Mouse (Mus musculus) ES-E14 (cell line): Measurements from ENCODE around the gene Grin2b. TPM values are rescaled to one million over a fixed set of nuclear protein-coding genes. Genes with fewer than 3 reads are reported as not detected.

Experiments used
- DNase-seq: peaks from one replicate; pipeline ENCODE4 v3.0.0-alpha.2; 2013; ENCODE audit warnings: low read depth, low spot score
- H3K27ac ChIP-seq: 2 replicates; pipeline ENCODE4 v1.5.1; 2012; ENCODE audit warnings: low read depth, mild to moderate bottlenecking, low read length, moderate library complexity, mixed read lengths; ENCODE audit not compliant: poor library complexity, insufficient read depth, severe bottlenecking
- H3K36me3 ChIP-seq: 2 replicates; pipeline ENCODE4 v1.6.1; 2012; ENCODE audit warnings: mild to moderate bottlenecking, low read length, moderate library complexity, mixed read lengths; ENCODE audit not compliant: control insufficient read depth, poor library complexity, insufficient read depth, severe bottlenecking
- H3K4me1 ChIP-seq, 2 experiments: fragments of 150-350 bp in 1 of 2; sonication (generic) in 1 of 2; 2 replicates each; pipeline ENCODE4 v1.6.1; 2012; ENCODE audit warnings: low read length in 2 of 2, mild to moderate bottlenecking in 1 of 2, mixed read lengths in 1 of 2; ENCODE audit not compliant: control insufficient read depth in 2 of 2, insufficient read depth in 2 of 2, poor library complexity in 1 of 2
- H3K4me3 ChIP-seq, 2 experiments: fragments of 150-350 bp in 1 of 2; sonication (generic) in 1 of 2; 2 replicates each; pipeline ENCODE4 v1.5.1; 2012; ENCODE audit warnings: low read length in 2 of 2, low read depth in 1 of 2, mild to moderate bottlenecking in 1 of 2, mixed read lengths in 1 of 2; ENCODE audit not compliant: insufficient read depth in 1 of 2, poor library complexity in 1 of 2, severe bottlenecking in 1 of 2
- H3K9ac ChIP-seq: 2 replicates; pipeline ENCODE4 v1.6.1; 2012; ENCODE audit warnings: low read depth, mild to moderate bottlenecking, low read length, mixed read lengths; ENCODE audit not compliant: poor library complexity, insufficient read depth, severe bottlenecking
- H3K9me3 ChIP-seq: fragments of 150-350 bp; sonication (generic); 2 replicates; pipeline ENCODE4 v1.6.1; 2012; ENCODE audit warnings: low read depth, mild to moderate bottlenecking, low read length; ENCODE audit not compliant: control insufficient read depth, insufficient read depth
- CHD2 ChIP-seq: IDR thresholded peaks from 2 replicates; pipeline ENCODE4 v1.6.1; 2014; ENCODE audit warnings: mild to moderate bottlenecking, low read depth, low read length, inconsistent platforms
- HCFC1 ChIP-seq: IDR thresholded peaks from 2 replicates; pipeline ENCODE4 v1.6.1; 2012; ENCODE audit warnings: low read length, inconsistent platforms, borderline replicate concordance; ENCODE audit not compliant: insufficient read depth
- MAFK ChIP-seq: IDR thresholded peaks from 2 replicates; pipeline ENCODE4 v1.6.1; 2014; ENCODE audit warnings: mild to moderate bottlenecking, low read depth, low read length, inconsistent platforms; ENCODE audit not compliant: insufficient read depth
- ZC3H11A ChIP-seq: IDR thresholded peaks from 2 replicates; pipeline ENCODE4 v1.6.1; 2012; ENCODE audit warnings: low read depth, mild to moderate bottlenecking, inconsistent platforms, low read length, borderline replicate concordance
- ZNF384 ChIP-seq: IDR thresholded peaks from 2 replicates; pipeline ENCODE4 v1.6.1; 2012; ENCODE audit warnings: low read depth, low read length, inconsistent platforms
- in situ Hi-C, 2 experiments: fragments of 600-800 bp; cut with MboI; formaldehyde crosslinking; loops; one replicate each; pipeline ENCODE4 v1.15.1; 2025; ENCODE audit warnings: low sequenced_read_pairs in 2 of 2, inconsistent platforms in 1 of 2; ENCODE audit not compliant: unreplicated experiment in 2 of 2
- total RNA-seq: library from RNA; depleted of rRNA; stranded (reverse); fragments of 300-350 nt; gene quantifications from 2 replicates; pipeline ENCODE4 v1.2.3, GENCODE M21; 2012

The Grin2b gene
- total RNA-seq, 1 experiment, result 1.2 TPM

GRCm38 (mm10) chr6:135797371-135798033, 375.8 kb downstream of the Grin2b start:
- H3K9me3 ChIP-seq, result no peaks in the 10 kb centered on the region
- TF ChIP-seq CHD2 (no peak), MAFK (no peak), ZNF384 (no peak)
- H3K4me1 ChIP-seq, result no peaks in the 10 kb centered on the region
- no peak overlapping the region for H3K4me3 ChIP-seq
- in situ Hi-C loops, result no loop called here
- H3K27ac ChIP-seq, result no peak overlapping the region
- DNase-seq, result no peak
- H3K36me3 ChIP-seq, result no peaks in the 10 kb centered on the region
- no peak overlapping the region for H3K9ac ChIP-seq

DNA sequence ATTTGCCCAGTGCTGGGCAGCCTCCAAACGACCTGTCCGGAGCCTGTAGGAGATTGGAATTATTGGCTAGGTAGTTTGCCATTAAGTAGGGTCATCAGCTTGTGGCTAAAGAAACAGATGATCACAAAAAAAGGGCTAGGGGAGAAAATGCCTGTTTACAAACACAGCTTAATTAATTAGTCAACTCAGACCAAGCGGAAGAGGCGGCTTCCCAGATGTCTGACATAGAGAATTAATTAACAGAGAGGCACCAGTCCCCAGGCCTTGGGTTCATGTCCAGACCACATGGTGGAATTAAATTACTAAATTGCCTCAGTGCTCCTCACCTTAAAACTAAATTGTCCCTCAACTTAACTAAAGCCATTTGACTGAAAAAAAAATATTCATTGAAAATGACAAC, 376.4 kb downstream of the Grin2b start:
- H3K36me3 ChIP-seq, result no peaks in the 10 kb centered on the region
- TF ChIP-seq ZC3H11A, result no peak
- TF ChIP-seq ZNF384, result no peak
- no peak for TF ChIP-seq CHD2
- TF ChIP-seq MAFK, result no peak
- TF ChIP-seq HCFC1, result no peak
- no peak for DNase-seq
- H3K27ac ChIP-seq, result no peak overlapping the region
- H3K4me1 ChIP-seq, result no peaks in the 10 kb centered on the region
- no peak overlapping the region for H3K4me3 ChIP-seq
- in situ Hi-C loops, result no loop called here
- H3K9me3 ChIP-seq, result no peaks in the 10 kb centered on the region
- no peak overlapping the region for H3K9ac ChIP-seq

GRCm38 (mm10) chr6:135791412-135791811, 381.9 kb downstream of the Grin2b start:
- DNase-seq, result no peak
- in situ Hi-C loops, result no loop called here
- Histone ChIP-seq H3K27ac (no peak overlapping the region), H3K9me3 (no peaks in the 10 kb centered on the region), H3K4me3 (no peak overlapping the region), H3K9ac (no peak overlapping the region), H3K4me1 (0 out of 4 replicates have a peak, but pooled peaks cover 0 to 2% of the 10 kb centered on the region in 2 experiments), H3K36me3 (no peaks in the 10 kb centered on the region)
- TF ChIP-seq CHD2 (no peak), MAFK (no peak), ZC3H11A (no peak), HCFC1 (no peak), ZNF384 (no peak)

DNA sequence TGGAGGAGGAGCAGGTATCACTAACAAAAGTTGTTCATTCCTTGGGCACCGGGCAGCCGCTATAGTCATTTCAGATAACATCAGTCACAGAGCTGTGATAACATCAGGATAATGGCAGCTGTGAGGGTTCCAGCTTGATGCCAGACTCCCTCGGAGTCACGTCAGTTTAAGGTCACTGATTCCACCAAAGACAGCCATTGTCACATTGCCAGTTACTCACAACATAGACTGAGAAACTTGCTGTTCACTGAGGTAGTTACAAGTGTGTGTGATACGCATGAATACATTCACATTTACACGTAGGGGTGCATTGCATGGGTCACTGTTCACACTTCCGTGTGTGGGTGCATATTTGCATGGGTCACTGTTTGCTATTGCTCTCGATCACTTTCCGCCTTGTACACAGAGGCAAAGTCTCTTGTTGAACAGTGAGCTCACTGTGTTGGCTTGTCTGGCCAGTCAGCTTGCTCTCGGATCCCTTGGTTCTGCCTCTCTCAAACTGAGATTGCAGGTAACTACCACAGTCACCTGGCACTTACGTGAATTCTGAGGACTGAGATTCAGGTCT, 383.6 kb downstream of the Grin2b start:
- no peak for DNase-seq
- in situ Hi-C loops, result no loop called here
- Histone ChIP-seq H3K27ac (no peak overlapping the region), H3K9ac (no peak overlapping the region), H3K4me1 (peaks cover 0 to 4% of the 10 kb centered on the region in 2 experiments; a peak in 1 of 4 replicates), H3K36me3 (no peaks in the 10 kb centered on the region), H3K4me3 (no peak overlapping the region), H3K9me3 (no peaks in the 10 kb centered on the region)
- TF ChIP-seq HCFC1, result no peak
- no peak for TF ChIP-seq ZNF384
- TF ChIP-seq CHD2, result no peak
- no peak for TF ChIP-seq MAFK
- TF ChIP-seq ZC3H11A, result no peak

- H3K9ac ChIP-seq, result no peak overlapping the region
- no peaks in the 10 kb centered on the region for H3K36me3 ChIP-seq
- H3K9me3 ChIP-seq, result no peaks in the 10 kb centered on the region
- in situ Hi-C loops, result no loop called here
- H3K4me1 ChIP-seq, result no peaks in the 10 kb centered on the region
- TF ChIP-seq CHD2 (no peak), ZC3H11A (no peak), HCFC1 (no peak), ZNF384 (no peak), MAFK (no peak)
- peak; percentile 22 for DNase-seq
- H3K27ac ChIP-seq, result no peak overlapping the region
- H3K4me3 ChIP-seq, result no peak overlapping the region
Measured at GRCm38 (mm10) chr6:135774670-135775069, 398.6 kb downstream of the Grin2b start.
